Mouse (Mus musculus): Measurements from ENCODE around the gene Cep41. TPM values are rescaled to one million over a fixed set of nuclear protein-coding genes. Genes with fewer than 3 reads are reported as not detected.

Cep41 gene
- total RNA-seq, 1 experiment = 8.6 TPM

GRCm38 (mm10) chr6:30722385-30723164 lies 29.0 kb upstream of the Cep41 start:
- in situ Hi-C loops (cut with MboI; ENCODE audit: low sequenced_read_pairs in 2 of 2, unreplicated experiment in 2 of 2) = no loop called here
- H3K27ac ChIP-seq (ENCODE audit: insufficient read depth, low read depth, low read length, poor library complexity, severe bottlenecking) = no peak overlapping the region
- no peak overlapping the region for H3K9ac ChIP-seq (ENCODE audit: insufficient read depth, low read depth, low read length, poor library complexity, severe bottlenecking)
- no peak for TF ChIP-seq CHD2 (IDR thresholded peaks at IDR 0.05; ENCODE audit: low read depth, low read length)
- no peak for TF ChIP-seq ZNF384 (IDR thresholded peaks at IDR 0.05; ENCODE audit: low read depth, low read length)
- no peak for TF ChIP-seq MAFK (IDR thresholded peaks at IDR 0.05; ENCODE audit: insufficient read depth, low read depth, low read length)
- TF ChIP-seq HCFC1 (IDR thresholded peaks at IDR 0.05; ENCODE audit: borderline replicate concordance, insufficient read depth, low read length) = no peak
- no peak for TF ChIP-seq ZC3H11A (IDR thresholded peaks at IDR 0.05; ENCODE audit: borderline replicate concordance, low read depth, low read length)
- H3K36me3 ChIP-seq (ENCODE audit: control insufficient read depth, insufficient read depth, low read length, poor library complexity, severe bottlenecking) = no peaks in the 10 kb centered on the region
- H3K4me3 ChIP-seq (ENCODE audit: insufficient read depth in 1 of 2, low read depth in 1 of 2, low read length in 2 of 2, poor library complexity in 1 of 2, severe bottlenecking in 1 of 2) = no peak overlapping the region
- no peaks in the 10 kb centered on the region for H3K9me3 ChIP-seq (ENCODE audit: control insufficient read depth, insufficient read depth, low read depth, low read length)
- H3K4me1 ChIP-seq (ENCODE audit: control insufficient read depth in 2 of 2, insufficient read depth in 2 of 2, low read length in 2 of 2, poor library complexity in 1 of 2) = no peaks in the 10 kb centered on the region
- DNase-seq (ENCODE audit: low read depth, low spot score) = no peak

GRCm38 (mm10) chr6:30716796-30717195 lies 23.2 kb upstream of the Cep41 start:
- Histone ChIP-seq H3K9ac (ENCODE audit: insufficient read depth, low read depth, low read length, poor library complexity, severe bottlenecking) (no peak overlapping the region), H3K4me1 (ENCODE audit: control insufficient read depth in 2 of 2, insufficient read depth in 2 of 2, low read length in 2 of 2, poor library complexity in 1 of 2) (no peaks in the 10 kb centered on the region), H3K9me3 (ENCODE audit: control insufficient read depth, insufficient read depth, low read depth, low read length) (no peaks in the 10 kb centered on the region), H3K36me3 (ENCODE audit: control insufficient read depth, insufficient read depth, low read length, poor library complexity, severe bottlenecking) (no peaks in the 10 kb centered on the region), H3K27ac (ENCODE audit: insufficient read depth, low read depth, low read length, poor library complexity, severe bottlenecking) (no peak overlapping the region), H3K4me3 (ENCODE audit: insufficient read depth in 1 of 2, low read depth in 1 of 2, low read length in 2 of 2, poor library complexity in 1 of 2, severe bottlenecking in 1 of 2) (no peak overlapping the region)
- in situ Hi-C loops (cut with MboI; ENCODE audit: low sequenced_read_pairs in 2 of 2, unreplicated experiment in 2 of 2) = no loop called here
- no peak for DNase-seq (ENCODE audit: low read depth, low spot score)
- no peak for TF ChIP-seq HCFC1 (IDR thresholded peaks at IDR 0.05; ENCODE audit: borderline replicate concordance, insufficient read depth, low read length)
- no peak for TF ChIP-seq ZNF384 (IDR thresholded peaks at IDR 0.05; ENCODE audit: low read depth, low read length)
- TF ChIP-seq ZC3H11A (IDR thresholded peaks at IDR 0.05; ENCODE audit: borderline replicate concordance, low read depth, low read length) = no peak
- no peak for TF ChIP-seq CHD2 (IDR thresholded peaks at IDR 0.05; ENCODE audit: low read depth, low read length)
- TF ChIP-seq MAFK (IDR thresholded peaks at IDR 0.05; ENCODE audit: insufficient read depth, low read depth, low read length) = no peak

GRCm38 (mm10) chr6:30714891-30715471 lies 21.4 kb upstream of the Cep41 start:
- TF ChIP-seq CHD2 (IDR thresholded peaks at IDR 0.05; ENCODE audit: low read depth, low read length) (no peak), ZNF384 (IDR thresholded peaks at IDR 0.05; ENCODE audit: low read depth, low read length) (no peak), HCFC1 (IDR thresholded peaks at IDR 0.05; ENCODE audit: borderline replicate concordance, insufficient read depth, low read length) (no peak), ZC3H11A (IDR thresholded peaks at IDR 0.05; ENCODE audit: borderline replicate concordance, low read depth, low read length) (no peak), MAFK (IDR thresholded peaks at IDR 0.05; ENCODE audit: insufficient read depth, low read depth, low read length) (no peak)
- H3K4me3 ChIP-seq (ENCODE audit: insufficient read depth in 1 of 2, low read depth in 1 of 2, low read length in 2 of 2, poor library complexity in 1 of 2, severe bottlenecking in 1 of 2) = no peak overlapping the region
- in situ Hi-C loops (cut with MboI; ENCODE audit: low sequenced_read_pairs in 2 of 2, unreplicated experiment in 2 of 2) = no loop called here
- no peak for DNase-seq (ENCODE audit: low read depth, low spot score)
- no peak overlapping the region for H3K9ac ChIP-seq (ENCODE audit: insufficient read depth, low read depth, low read length, poor library complexity, severe bottlenecking)
- no peaks in the 10 kb centered on the region for H3K4me1 ChIP-seq (ENCODE audit: control insufficient read depth in 2 of 2, insufficient read depth in 2 of 2, low read length in 2 of 2, poor library complexity in 1 of 2)
- H3K36me3 ChIP-seq (ENCODE audit: control insufficient read depth, insufficient read depth, low read length, poor library complexity, severe bottlenecking) = no peaks in the 10 kb centered on the region
- H3K27ac ChIP-seq (ENCODE audit: insufficient read depth, low read depth, low read length, poor library complexity, severe bottlenecking) = no peak overlapping the region
- no peaks in the 10 kb centered on the region for H3K9me3 ChIP-seq (ENCODE audit: control insufficient read depth, insufficient read depth, low read depth, low read length)

- Histone ChIP-seq H3K27ac (ENCODE audit: insufficient read depth, low read depth, low read length, poor library complexity, severe bottlenecking) (no peak overlapping the region), H3K9me3 (ENCODE audit: control insufficient read depth, insufficient read depth, low read depth, low read length) (no peaks in the 10 kb centered on the region), H3K4me3 (ENCODE audit: insufficient read depth in 1 of 2, low read depth in 1 of 2, low read length in 2 of 2, poor library complexity in 1 of 2, severe bottlenecking in 1 of 2) (no peak overlapping the region), H3K36me3 (ENCODE audit: control insufficient read depth, insufficient read depth, low read length, poor library complexity, severe bottlenecking) (no peaks in the 10 kb centered on the region), H3K4me1 (ENCODE audit: control insufficient read depth in 2 of 2, insufficient read depth in 2 of 2, low read length in 2 of 2, poor library complexity in 1 of 2) (no peaks in the 10 kb centered on the region), H3K9ac (ENCODE audit: insufficient read depth, low read depth, low read length, poor library complexity, severe bottlenecking) (no peak overlapping the region)
- in situ Hi-C loops (cut with MboI; ENCODE audit: low sequenced_read_pairs in 2 of 2, unreplicated experiment in 2 of 2) = no loop called here
- no peak for TF ChIP-seq MAFK (IDR thresholded peaks at IDR 0.05; ENCODE audit: insufficient read depth, low read depth, low read length)
- TF ChIP-seq CHD2 (IDR thresholded peaks at IDR 0.05; ENCODE audit: low read depth, low read length) = no peak
- TF ChIP-seq ZNF384 (IDR thresholded peaks at IDR 0.05; ENCODE audit: low read depth, low read length) = no peak
- TF ChIP-seq ZC3H11A (IDR thresholded peaks at IDR 0.05; ENCODE audit: borderline replicate concordance, low read depth, low read length) = no peak
- no peak for TF ChIP-seq HCFC1 (IDR thresholded peaks at IDR 0.05; ENCODE audit: borderline replicate concordance, insufficient read depth, low read length)
- DNase-seq (ENCODE audit: low read depth, low spot score) = no peak
Measured at GRCm38 (mm10) chr6:30713896-30714295, 20.3 kb upstream of the Cep41 start.

All from ES-E14 (cell line).